Mouse (Mus musculus): ENCODE data around the gene Scube1.

DNA sequence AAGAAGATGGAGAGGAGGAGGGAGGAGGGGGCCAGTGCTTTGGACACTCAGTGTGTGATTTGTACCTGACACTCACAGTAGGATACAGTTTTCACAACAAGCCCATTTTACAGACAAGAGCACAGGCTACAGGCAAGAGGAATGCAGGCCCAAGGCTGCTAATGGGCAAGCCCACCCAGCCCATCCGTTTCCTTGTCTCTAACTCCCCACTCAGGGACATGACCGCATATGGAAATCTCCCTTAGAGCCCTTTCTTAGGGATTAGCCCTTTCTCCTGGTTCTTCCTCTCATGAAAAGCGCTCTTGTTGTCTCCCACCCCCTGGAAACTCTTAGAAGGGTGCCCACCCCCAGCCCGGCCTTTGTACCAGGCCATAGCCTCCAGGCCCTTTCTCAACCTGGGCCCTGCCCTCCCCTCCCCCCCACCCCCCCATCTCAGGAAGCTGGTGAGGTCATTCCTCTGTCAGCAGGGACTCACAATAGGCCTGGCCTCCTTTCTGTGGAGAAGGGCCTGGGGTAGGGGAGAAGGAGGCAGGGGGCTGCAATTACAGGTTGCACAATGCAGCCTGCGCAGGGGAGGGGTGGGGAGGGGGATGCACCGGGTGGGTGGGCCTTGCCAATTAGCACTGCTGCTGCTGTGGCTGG lies 40.7 kb upstream of the Scube1 start:
- TF ChIP-seq CTCF (IDR thresholded peaks at IDR 0.05; ENCODE audit: borderline replicate concordance, insufficient read depth, low read length) (no peak), POLR2A (IDR thresholded peaks at IDR 0.05; ENCODE audit: low read depth, low read length) (no peak)

Measured in embryonic fibroblast, embryonic 13.5 days (primary cell).